Mouse (Mus musculus) CH12.LX (cell line): Measurements from ENCODE around the gene Med23.

Source experiments
- CHD2 ChIP-seq: IDR thresholded peaks from 2 replicates; pipeline ENCODE4 v1.6.1; 2011; ENCODE audit warnings: low read length, improper control_type of control experiment
- CTCF ChIP-seq, 2 experiments: IDR thresholded peaks in 1 of 2; conservative IDR thresholded peaks in 1 of 2; 2 replicates each; pipeline ENCODE4 v1.5.1; 2011 to 2012; ENCODE audit warnings: low read depth in 2 of 2, low read length in 2 of 2, improper control_type of control experiment in 1 of 2, inconsistent platforms in 1 of 2, mild to moderate bottlenecking in 1 of 2, moderate library complexity in 1 of 2
- EP300 ChIP-seq: IDR thresholded peaks from 2 replicates; pipeline ENCODE4 v1.6.1; 2011; ENCODE audit warnings: low read length, improper control_type of control experiment
- GABPA ChIP-seq: IDR thresholded peaks from 2 replicates; pipeline ENCODE4 v1.6.1; 2012; ENCODE audit warnings: low read depth, low read length, improper control_type of control experiment, inconsistent platforms; ENCODE audit not compliant: insufficient replicate concordance
- HCFC1 ChIP-seq: IDR thresholded peaks from 2 replicates; pipeline ENCODE4 v1.6.1; 2012; ENCODE audit warnings: low read depth, mild to moderate bottlenecking, inconsistent platforms, low read length, improper control_type of control experiment
- POLR2A ChIP-seq: IDR thresholded peaks from 2 replicates; pipeline ENCODE4 v1.6.1; 2011; ENCODE audit warnings: low read depth, mild to moderate bottlenecking, improper control_type of control experiment, low read length
- POLR2AphosphoS2 ChIP-seq: IDR thresholded peaks from 2 replicates; pipeline ENCODE4 v1.6.1; 2011; ENCODE audit warnings: low read depth, low read length, improper control_type of control experiment
- SMC3 ChIP-seq: IDR thresholded peaks from 2 replicates; pipeline ENCODE4 v1.6.1; 2011; ENCODE audit warnings: low read depth, low read length, improper control_type of control experiment
- UBTF ChIP-seq: IDR thresholded peaks from 2 replicates; pipeline ENCODE4 v1.6.1; 2012; ENCODE audit warnings: low read depth, mild to moderate bottlenecking, inconsistent platforms, low read length, improper control_type of control experiment, moderate library complexity

- TF ChIP-seq CTCF (conservative IDR thresholded peaks at IDR 0.05 in 1 of 2, IDR thresholded peaks at IDR 0.05 in 1 of 2; ENCODE audit: low read depth in 2 of 2, low read length in 2 of 2) (no peak), SMC3 (no peak), POLR2A (no peak), UBTF (no peak), EP300 (no peak), GABPA (no peak), CHD2 (no peak), POLR2AphosphoS2 (no peak), HCFC1 (no peak)
Observed at GRCm38 (mm10) chr10:24950223-24950622, 80.4 kb downstream of the Med23 start.
